Mouse (Mus musculus) intestine, embryonic 16.5 days (tissue): ENCODE data around the gene Ntn1. TPM values are rescaled to one million over a fixed set of nuclear protein-coding genes. Genes with fewer than 3 reads are reported as not detected.

Experiments
- ATAC-seq: fragments of 200-750 bp; cut with Nextera tagmentation; 2 replicates; pipeline ENCODE4 v1.8.0; 2017; ENCODE audit warnings: moderate TSS enrichment, moderate library complexity
- H3K27ac ChIP-seq: fragments of 300-500 bp; sonication (generic); 2 replicates; pipeline ENCODE4 v1.5.1; 2014; ENCODE audit warnings: mild to moderate bottlenecking, low read length
- H3K27me3 ChIP-seq: fragments of 300-500 bp; sonication (generic); replicated peaks from 2 replicates; pipeline ENCODE4 v1.6.1; 2014; ENCODE audit warnings: low read length, control low read depth, mixed read lengths; ENCODE audit not compliant: control insufficient read depth, insufficient read depth
- H3K36me3 ChIP-seq: fragments of 300-500 bp; sonication (generic); 2 replicates; pipeline ENCODE4 v1.6.1; 2014; ENCODE audit warnings: low read length, control low read depth; ENCODE audit not compliant: control insufficient read depth, insufficient read depth
- H3K4me1 ChIP-seq: fragments of 300-500 bp; sonication (generic); 2 replicates; pipeline ENCODE4 v1.6.1; 2014; ENCODE audit warnings: low read length, control low read depth, mixed read lengths; ENCODE audit not compliant: control insufficient read depth, insufficient read depth
- H3K4me2 ChIP-seq: fragments of 300-500 bp; sonication (generic); 2 replicates; pipeline ENCODE4 v1.6.1; 2014; ENCODE audit warnings: low read depth, low read length, control low read depth
- H3K4me3 ChIP-seq: fragments of 300-500 bp; sonication (generic); 2 replicates; pipeline ENCODE4 v1.5.1; 2014; ENCODE audit warnings: mild to moderate bottlenecking, low read length
- H3K9ac ChIP-seq: fragments of 300-500 bp; sonication (generic); 2 replicates; pipeline ENCODE4 v1.6.1; 2014; ENCODE audit warnings: low read depth, low read length
- H3K9me3 ChIP-seq: fragments of 300-500 bp; sonication (generic); 2 replicates; pipeline ENCODE4 v1.6.1; 2016; ENCODE audit warnings: low read length, control low read depth; ENCODE audit not compliant: control insufficient read depth
- WGBS: fragments of 180-500 bp; shearing (Covaris S2); extraction: QIAGEN DNeasy Blood & Tissue Kit; methylation state at CpG from one replicate; pipeline ENCODE4 v1.1.7; 2014; 5-methylcytosine and 5-hydroxymethylcytosine counted together
- polyA plus RNA-seq: library from polyadenylated mRNA; unstranded; fragments of >200 nt; fragmentation: Nextera tagmentation; extraction: Ambion mirVana; gene quantifications from 2 replicates; pipeline ENCODE4 v1.2.1, GENCODE M21; 2015

The Ntn1 gene
- polyA plus RNA-seq, 1 experiment from 2014 or later = 5.6 TPM

DNA sequence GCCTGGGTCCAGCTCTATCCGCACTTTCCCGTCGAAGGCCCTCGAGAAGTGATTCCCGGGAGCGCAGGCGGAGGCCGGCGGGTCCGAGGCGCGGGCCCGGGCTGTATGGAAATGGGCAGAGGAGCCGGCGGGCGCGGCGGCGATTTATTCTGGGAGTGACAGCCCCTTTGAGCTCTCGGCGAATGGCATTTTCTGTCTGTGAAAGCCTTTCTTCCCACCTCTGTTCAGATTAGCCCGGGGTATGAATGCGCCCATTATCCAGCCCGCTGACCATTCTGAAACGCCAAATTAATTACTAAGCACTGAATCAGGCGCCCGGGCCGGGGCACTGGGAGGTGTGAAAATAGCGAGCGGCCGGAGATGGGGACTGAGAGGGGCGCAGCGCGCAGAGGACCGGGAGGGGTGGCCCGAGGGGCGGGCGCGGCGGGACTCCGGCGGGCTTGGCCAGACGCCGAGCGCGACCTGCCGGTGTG lies 1.0 kb downstream of the Ntn1 start:
- Histone ChIP-seq H3K27me3 (peaks cover 43% of the 10 kb centered on the region), H3K36me3 (no peaks in the 10 kb centered on the region), H3K27ac (no peak overlapping the region), H3K4me3 (peak overlapping the region; percentile 59), H3K9ac (peak overlapping the region; percentile 64), H3K4me1 (peaks cover 10% of the 10 kb centered on the region; the same call in 1 of the 2 replicates), H3K4me2 (peak overlapping the region; percentile 99), H3K9me3 (no peaks in the 10 kb centered on the region)
- under 1% methylated on average over 47 of the region's 47 CpGs for WGBS
- no peak; the same call in 1 of the 2 replicates for ATAC-seq

- Histone ChIP-seq H3K9me3 (no peaks in the 10 kb centered on the region), H3K36me3 (no peaks in the 10 kb centered on the region), H3K4me2 (peak overlapping the region; percentile 99), H3K27me3 (peaks cover 48% of the 10 kb centered on the region), H3K9ac (peak overlapping the region; percentile 64; the same call in 1 of the 2 replicates), H3K4me3 (peak overlapping the region; percentile 59), H3K27ac (no peak overlapping the region), H3K4me1 (peaks cover 10% of the 10 kb centered on the region; the same call in 1 of the 2 replicates)
- no peak for ATAC-seq
- 26% methylated on average over 24 of the region's 24 CpGs for WGBS
These were observed 1.6 kb downstream of the Ntn1 start for GRCm38 (mm10) chr11:68398891-68399547.

- Histone ChIP-seq H3K4me1 (peaks cover 12% of the 10 kb centered on the region; the same call in 1 of the 2 replicates), H3K27ac (no peak overlapping the region), H3K9ac (no peak overlapping the region), H3K4me3 (no peak overlapping the region), H3K9me3 (no peaks in the 10 kb centered on the region), H3K27me3 (peaks cover 53% of the 10 kb centered on the region), H3K4me2 (no peak overlapping the region), H3K36me3 (no peaks in the 10 kb centered on the region)
- no peak for ATAC-seq
- WGBS = 59% methylated on average over 5 of the region's 5 CpGs
These were observed 5.1 kb downstream of the Ntn1 start for GRCm38 (mm10) chr11:68395546-68395945.

GRCm38 (mm10) chr11:68394749-68395148 lies 5.9 kb downstream of the Ntn1 start:
- Histone ChIP-seq H3K27me3 (peaks cover 48% of the 10 kb centered on the region), H3K4me1 (peaks cover 12% of the 10 kb centered on the region; the same call in 1 of the 2 replicates), H3K9ac (no peak overlapping the region), H3K27ac (no peak overlapping the region), H3K4me3 (no peak overlapping the region), H3K9me3 (no peaks in the 10 kb centered on the region), H3K4me2 (no peak overlapping the region), H3K36me3 (no peaks in the 10 kb centered on the region)
- no peak for ATAC-seq
- WGBS = 45% methylated on average over 4 of the region's 4 CpGs

- 70% methylated on average over 2 of the region's 2 CpGs for WGBS
- no peak overlapping the region for H3K27ac ChIP-seq
- H3K9ac ChIP-seq = no peak overlapping the region
- H3K4me3 ChIP-seq = no peak overlapping the region
- no peak for ATAC-seq
- H3K36me3 ChIP-seq = no peaks in the 10 kb centered on the region
- H3K4me1 ChIP-seq = 0 out of 2 replicates have a peak, but pooled peaks cover 7% of the 10 kb centered on the region
- H3K4me2 ChIP-seq = no peak overlapping the region
- peaks cover 42% of the 10 kb centered on the region for H3K27me3 ChIP-seq
- no peaks in the 10 kb centered on the region for H3K9me3 ChIP-seq
These were observed 6.6 kb downstream of the Ntn1 start for GRCm38 (mm10) chr11:68393897-68394490.

- Histone ChIP-seq H3K9me3 (no peaks in the 10 kb centered on the region), H3K27ac (no peak overlapping the region), H3K4me2 (no peak overlapping the region), H3K4me1 (peaks cover 11% of the 10 kb centered on the region), H3K4me3 (no peak overlapping the region), H3K36me3 (no peaks in the 10 kb centered on the region), H3K9ac (no peak overlapping the region), H3K27me3 (peaks cover 41% of the 10 kb centered on the region)
- WGBS = 21% methylated on average over 19 of the region's 19 CpGs
- ATAC-seq = no peak
These were observed 10.0 kb downstream of the Ntn1 start for GRCm38 (mm10) chr11:68390381-68391287.

- 18% methylated on average over 8 of the region's 8 CpGs for WGBS
- Histone ChIP-seq H3K27me3 (peaks cover 51% of the 10 kb centered on the region), H3K4me3 (no peak overlapping the region), H3K27ac (no peak overlapping the region), H3K4me1 (peaks cover 21% of the 10 kb centered on the region), H3K9ac (no peak overlapping the region), H3K9me3 (no peaks in the 10 kb centered on the region), H3K4me2 (no peak overlapping the region), H3K36me3 (no peaks in the 10 kb centered on the region)
- no peak for ATAC-seq
These were observed 11.0 kb downstream of the Ntn1 start for GRCm38 (mm10) chr11:68389621-68390020.

GRCm38 (mm10) chr11:68388655-68389015 lies 12.0 kb downstream of the Ntn1 start:
- Histone ChIP-seq H3K27ac (no peak overlapping the region), H3K4me2 (no peak overlapping the region), H3K4me1 (peaks cover 21% of the 10 kb centered on the region), H3K27me3 (peaks cover 50% of the 10 kb centered on the region), H3K9ac (no peak overlapping the region), H3K4me3 (no peak overlapping the region), H3K36me3 (no peaks in the 10 kb centered on the region), H3K9me3 (no peaks in the 10 kb centered on the region)
- 35% methylated on average over 1 of the region's 1 CpGs for WGBS
- no peak for ATAC-seq
